Comparison of ENCODE assay signal across 23 mouse cellular contexts in the genomic region with DNA sequence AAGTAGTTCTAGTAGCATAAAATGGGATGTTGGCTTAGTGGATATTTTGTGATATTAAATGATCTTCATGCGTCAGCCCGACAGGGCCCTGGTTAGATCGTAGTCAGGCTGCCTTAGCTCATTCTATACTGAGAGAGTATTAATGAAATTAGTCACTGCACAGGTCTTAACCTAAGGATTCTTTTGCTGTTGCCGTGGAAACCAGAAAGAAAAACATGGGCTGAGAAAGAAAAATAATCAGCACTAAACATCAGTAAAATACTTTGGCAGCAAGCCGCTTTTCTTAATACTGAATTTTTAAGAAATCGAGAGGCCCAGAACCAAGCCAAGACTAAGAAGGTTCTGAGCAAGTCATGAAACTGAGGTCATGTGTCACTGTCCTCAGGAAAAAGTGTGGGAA.
DNase-seq lines count a peak whose midpoint lies in the region; ATAC-seq and TF ChIP-seq lines count a peak whose summit lies in the region.
"Had no signal": no experiment of that assay in that cellular context is flagged by ENCODE, and none has a peak within 500 bp of the region (broad histone marks: within the 10 kb centered on the region; RNA-seq: fewer than 3 reads in every experiment).

No protein-coding gene starts in this region.

- H3K27ac ChIP-seq in gastrocnemius, adult 2 months, result peak overlapping the region; percentile 35
- H3K27ac ChIP-seq in layer of hippocampus, adult 2 months, result peak overlapping the region; percentile 83; the same call in 1 of the 2 replicates
- H3K27ac ChIP-seq in MEL (ENCODE audit: control insufficient read depth, low read depth, low read length), result peak overlapping the region; percentile 89
- no peak overlapping the region for H3K27ac ChIP-seq in hindbrain, embryonic 14.5 days
- H3K27ac ChIP-seq: heart, embryonic 13.5 days; hindbrain, embryonic 13.5 days; midbrain, embryonic 12.5 days; neural tube, embryonic 15.5 days; stomach, embryonic 15.5 days had no signal

- WGBS in hindbrain, embryonic 14.5 days, result 68% methylated on average over 6 of the region's 6 CpGs

- no peak for ATAC-seq in hindbrain, embryonic 14.5 days (ENCODE audit: low FRiP score)
- ATAC-seq: activated CD4-positive, CD25-positive, alpha-beta regulatory T cell, adult 4 months had no signal

- no peaks in the 10 kb centered on the region for H3K9me3 ChIP-seq in MEL (replicated peaks; ENCODE audit: insufficient read depth, low read length)
- H3K9me3 ChIP-seq in hindbrain, embryonic 14.5 days (ENCODE audit: control insufficient read depth, low read length), result no peaks in the 10 kb centered on the region
- H3K9me3 ChIP-seq: heart, embryonic 13.5 days; hindbrain, embryonic 13.5 days; midbrain, embryonic 12.5 days; neural tube, embryonic 15.5 days; stomach, embryonic 15.5 days had no signal

- peaks cover 0 to 20% of the 10 kb centered on the region in 2 experiments; a peak in 2 of 4 replicates for H3K36me3 ChIP-seq in MEL (ENCODE audit: control insufficient read depth in 1 of 2, insufficient read depth in 2 of 2, low read length in 2 of 2)
- no peaks in the 10 kb centered on the region for H3K36me3 ChIP-seq in hindbrain, embryonic 14.5 days (replicated peaks; ENCODE audit: control insufficient read depth, insufficient read depth)
- H3K36me3 ChIP-seq: heart, embryonic 13.5 days; hindbrain, embryonic 13.5 days; midbrain, embryonic 12.5 days; neural tube, embryonic 15.5 days; stomach, embryonic 15.5 days had no signal

- H3K4me3 ChIP-seq in gastrocnemius, adult 2 months, result no peak overlapping the region
- no peak overlapping the region for H3K4me3 ChIP-seq in layer of hippocampus, adult 2 months
- peak overlapping the region; percentile 5 to 17; a peak in 2 of 4 replicates for H3K4me3 ChIP-seq in MEL (ENCODE audit: control insufficient read depth in 1 of 2, insufficient read depth in 1 of 2, low read depth in 2 of 2, low read length in 2 of 2)
- H3K4me3 ChIP-seq in hindbrain, embryonic 14.5 days (replicated peaks; ENCODE audit: low read length), result no peak overlapping the region
- H3K4me3 ChIP-seq: heart, embryonic 13.5 days; hindbrain, embryonic 13.5 days; midbrain, embryonic 12.5 days; neural tube, embryonic 15.5 days; stomach, embryonic 15.5 days had no signal

- peak overlapping the region; percentile 12 for H3K9ac ChIP-seq in MEL (ENCODE audit: control insufficient read depth, low read depth, low read length, poor library complexity, severe bottlenecking)
- H3K9ac ChIP-seq in hindbrain, embryonic 14.5 days, result no peak overlapping the region
- H3K9ac ChIP-seq: heart, embryonic 13.5 days; hindbrain, embryonic 13.5 days; liver, postnatal 0 days; midbrain, embryonic 12.5 days; neural tube, embryonic 15.5 days; stomach, embryonic 15.5 days had no signal

- intact Hi-C loops in gastrocnemius, adult 2 months (cut with DNase I), result no loop called here

- no peak for TF ChIP-seq RAD21 in MEL (IDR thresholded peaks at IDR 0.05; ENCODE audit: low read depth, low read length)

- no peaks in the 10 kb centered on the region for H3K79me2 ChIP-seq in MEL (ENCODE audit: control insufficient read depth, insufficient read depth, low read length, poor library complexity)

- TF ChIP-seq CTCF in gastrocnemius, adult 2 months (IDR thresholded peaks at IDR 0.05), result no peak
- TF ChIP-seq CTCF in layer of hippocampus, adult 2 months (conservative IDR thresholded peaks at IDR 0.05), result no peak
- TF ChIP-seq CTCF in MEL (IDR thresholded peaks at IDR 0.05 in 2 of 3, conservative IDR thresholded peaks at IDR 0.05 in 1 of 3; ENCODE audit: control insufficient read depth in 1 of 3, insufficient read depth in 1 of 3, low read depth in 2 of 3, low read length in 3 of 3, poor library complexity in 1 of 3, severe bottlenecking in 1 of 3), result no peak

- H3K27me3 ChIP-seq in MEL (ENCODE audit: control insufficient read depth in 1 of 2, insufficient read depth in 2 of 2, low read length in 2 of 2), result no peaks in the 10 kb centered on the region
- H3K27me3 ChIP-seq in hindbrain, embryonic 14.5 days (ENCODE audit: control insufficient read depth, insufficient read depth, low read length), result no peaks in the 10 kb centered on the region
- H3K27me3 ChIP-seq: heart, embryonic 13.5 days; hindbrain, embryonic 13.5 days; midbrain, embryonic 12.5 days; neural tube, embryonic 15.5 days; stomach, embryonic 15.5 days had no signal

- no peak overlapping the region for H3K4me2 ChIP-seq in hindbrain, embryonic 14.5 days (replicated peaks)
- H3K4me2 ChIP-seq: heart, embryonic 13.5 days; hindbrain, embryonic 13.5 days; midbrain, embryonic 12.5 days; neural tube, embryonic 15.5 days; stomach, embryonic 15.5 days had no signal

- TF ChIP-seq POLR2A in MEL (IDR thresholded peaks at IDR 0.05; ENCODE audit: control insufficient read depth in 1 of 2, insufficient read depth in 1 of 2, low read depth in 1 of 2, low read length in 2 of 2, poor library complexity in 1 of 2), result no peak

- TF ChIP-seq EP300 in MEL (IDR thresholded peaks at IDR 0.05; ENCODE audit: low read depth in 1 of 2, low read length in 2 of 2), result no peak

- no peak for DNase-seq in gastrocnemius, adult 2 months
- DNase-seq in gastrocnemius, postnatal 25 days, result no peak
- DNase-seq in layer of hippocampus, adult 2 months (ENCODE audit: low spot score in 2 of 2), result no peak
- no peak for DNase-seq in layer of hippocampus, postnatal 36 days
- peak; percentile 86 for DNase-seq in MEL (ENCODE audit: low read depth, low spot score)
- DNase-seq in MEL-GATA-1-ER (ENCODE audit: extremely low read depth, low read depth), result peak; percentile 47
- no peak for DNase-seq in hindbrain, embryonic 14.5 days (ENCODE audit: low spot score)
- DNase-seq: adrenal gland, postnatal 14 days; cerebellum, adult 11 months; cerebellum, postnatal 36 days; gastrocnemius, postnatal 10 days; heart, adult 18-20 months; liver, postnatal 0 days; lung, postnatal 4 days; retina, postnatal 1 day; thymus, adult 18-20 months; thymus, postnatal 4 days had no signal

- H3K4me1 ChIP-seq in MEL (ENCODE audit: control insufficient read depth in 1 of 2, insufficient read depth in 2 of 2, low read length in 2 of 2), result peaks cover 16 to 23% of the 10 kb centered on the region in 2 experiments
- peaks cover 6% of the 10 kb centered on the region for H3K4me1 ChIP-seq in hindbrain, embryonic 14.5 days (replicated peaks; ENCODE audit: control insufficient read depth, insufficient read depth, low read length)
- H3K4me1 ChIP-seq: stomach, embryonic 15.5 days had no signal

TF ChIP-seq in MEL, 35 proteins besides CTCF, POLR2A, EP300 and RAD21:
- TF ChIP-seq ZC3H11A (IDR thresholded peaks at IDR 0.05; ENCODE audit: low read depth, low read length) (no peak), ZMIZ1 (IDR thresholded peaks at IDR 0.05; ENCODE audit: low read depth, low read length) (0 out of 2 replicates have a peak, but pooled peaks have one; percentile 12)

Comparison
In these comparisons a context has a peak if more than half of its experiments do, and no peak if none do; other contexts are left out.
1. DNase-seq: peak in MEL (single experiment) and MEL-GATA-1-ER (single experiment); none in gastrocnemius, adult 2 months (single experiment), gastrocnemius, postnatal 25 days (single experiment), layer of hippocampus, adult 2 months (0 of 2), layer of hippocampus, postnatal 36 days (0 of 2) and hindbrain, embryonic 14.5 days (single experiment).
2. H3K4me3 ChIP-seq: peak in MEL (2 of 2); none in gastrocnemius, adult 2 months (single experiment), layer of hippocampus, adult 2 months (single experiment) and hindbrain, embryonic 14.5 days (single experiment).